Mouse (Mus musculus): ENCODE data around the gene Tmc3.

GRCm38 (mm10) chr7:83548686-83549352, 35.9 kb upstream of the Tmc3 start:
- TF ChIP-seq CTCF (IDR thresholded peaks at IDR 0.05; ENCODE audit: insufficient read depth, low read depth, low read length) (no peak), POLR2A (IDR thresholded peaks at IDR 0.05; ENCODE audit: insufficient read depth, low read depth, low read length) (no peak)

All from olfactory bulb, adult 2 months (tissue).